Mouse (Mus musculus) midbrain, embryonic 16.5 days (tissue): ENCODE measurements at regions not wholly inside any gene's neighbourhood (a gene's known extent, or its start where the extent isn't known, plus 50 kb on each side); places are given as distances from the start of the nearest gene placed in this dataset.

Source experiments
- ATAC-seq: fragments of 200-750 bp; cut with Nextera tagmentation; 2 replicates; pipeline ENCODE4 v1.8.0; 2017; ENCODE audit warnings: moderate TSS enrichment
- H3K27ac ChIP-seq: fragments of 300-500 bp; sonication (generic); 2 replicates; pipeline ENCODE4 v1.5.1; 2014; ENCODE audit warnings: mild to moderate bottlenecking, low read length, mixed read lengths
- H3K27me3 ChIP-seq: fragments of 300-500 bp; sonication (generic); 2 replicates; pipeline ENCODE4 v1.6.1; 2014; ENCODE audit warnings: low read depth, low read length, mixed read lengths; ENCODE audit not compliant: control insufficient read depth, insufficient read depth
- H3K36me3 ChIP-seq: fragments of 300-500 bp; sonication (generic); 2 replicates; pipeline ENCODE4 v1.6.1; 2014; ENCODE audit warnings: mild to moderate bottlenecking, low read length, moderate library complexity, mixed read lengths; ENCODE audit not compliant: control insufficient read depth, insufficient read depth
- H3K4me1 ChIP-seq: fragments of 300-500 bp; sonication (generic); 2 replicates; pipeline ENCODE4 v1.6.1; 2014; ENCODE audit warnings: mild to moderate bottlenecking, low read length, mixed read lengths; ENCODE audit not compliant: control insufficient read depth, insufficient read depth
- H3K4me2 ChIP-seq: fragments of 300-500 bp; sonication (generic); 2 replicates; pipeline ENCODE4 v1.6.1; 2014; ENCODE audit warnings: mild to moderate bottlenecking, low read length, mixed read lengths
- H3K4me3 ChIP-seq: fragments of 300-500 bp; sonication (generic); 2 replicates; pipeline ENCODE4 v1.5.1; 2014; ENCODE audit warnings: low read depth, mild to moderate bottlenecking, low read length, moderate library complexity, mixed read lengths
- H3K9ac ChIP-seq: fragments of 300-500 bp; sonication (generic); 2 replicates; pipeline ENCODE4 v1.6.1; 2014; ENCODE audit warnings: low read depth, low read length, mixed read lengths
- H3K9me3 ChIP-seq: fragments of 300-500 bp; sonication (generic); replicated peaks from 2 replicates; pipeline ENCODE4 v1.6.1; 2014; ENCODE audit warnings: mild to moderate bottlenecking, low read length, mixed read lengths; ENCODE audit not compliant: control insufficient read depth, poor library complexity, severe bottlenecking
- WGBS: fragments of 180-500 bp; shearing (Covaris S2); extraction: QIAGEN DNeasy Blood & Tissue Kit; methylation state at CpG from one replicate; pipeline ENCODE4 v1.1.7; 2014; 5-methylcytosine and 5-hydroxymethylcytosine counted together

DNA sequence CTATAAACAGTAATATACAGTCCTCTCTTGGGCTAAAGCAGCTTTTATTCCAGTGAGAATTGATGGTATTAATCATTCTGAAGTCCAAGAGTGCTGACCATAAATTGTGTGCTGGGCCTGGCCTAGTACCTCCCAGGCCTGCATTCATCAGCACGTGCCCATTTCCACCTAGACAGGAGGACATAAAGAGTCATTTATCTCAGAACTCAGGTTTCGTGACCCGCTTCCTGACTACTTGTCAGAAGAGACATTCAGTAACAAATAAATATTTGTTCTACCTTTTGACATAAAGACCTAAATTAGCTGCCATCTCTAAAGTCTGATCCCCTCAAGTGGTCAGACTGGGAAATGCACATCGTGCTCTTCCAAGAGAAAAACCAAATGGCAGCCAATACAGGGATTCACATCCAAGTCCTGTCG is 1522.6 kb downstream of the 4930444P10Rik start:
- Histone ChIP-seq H3K27me3 (no peaks in the 10 kb centered on the region), H3K9me3 (no peaks in the 10 kb centered on the region), H3K4me3 (no peak overlapping the region), H3K4me1 (no peaks in the 10 kb centered on the region), H3K4me2 (no peak overlapping the region), H3K27ac (no peak overlapping the region), H3K9ac (no peak overlapping the region), H3K36me3 (no peaks in the 10 kb centered on the region)
- no peak for ATAC-seq
- WGBS, result 51% methylated on average over 5 of the region's 5 CpGs

- Histone ChIP-seq H3K9ac (no peak overlapping the region), H3K4me2 (no peak overlapping the region), H3K27ac (no peak overlapping the region), H3K4me1 (no peaks in the 10 kb centered on the region), H3K4me3 (no peak overlapping the region), H3K9me3 (no peaks in the 10 kb centered on the region), H3K27me3 (no peaks in the 10 kb centered on the region), H3K36me3 (no peaks in the 10 kb centered on the region)
- 69% methylated on average over 3 of the region's 3 CpGs for WGBS
- ATAC-seq, result no peak
Measured at GRCm38 (mm10) chr1:14570113-14570512, 1523.0 kb downstream of the 4930444P10Rik start.

- no peak for ATAC-seq
- Histone ChIP-seq H3K27ac (no peak overlapping the region), H3K4me2 (no peak overlapping the region), H3K9ac (no peak overlapping the region), H3K27me3 (no peaks in the 10 kb centered on the region), H3K9me3 (no peaks in the 10 kb centered on the region), H3K4me1 (no peaks in the 10 kb centered on the region), H3K36me3 (no peaks in the 10 kb centered on the region), H3K4me3 (no peak overlapping the region)
- 61% methylated on average over 4 of the region's 4 CpGs for WGBS
Measured at GRCm38 (mm10) chr1:14567006-14567405, 1526.1 kb downstream of the 4930444P10Rik start.

DNA sequence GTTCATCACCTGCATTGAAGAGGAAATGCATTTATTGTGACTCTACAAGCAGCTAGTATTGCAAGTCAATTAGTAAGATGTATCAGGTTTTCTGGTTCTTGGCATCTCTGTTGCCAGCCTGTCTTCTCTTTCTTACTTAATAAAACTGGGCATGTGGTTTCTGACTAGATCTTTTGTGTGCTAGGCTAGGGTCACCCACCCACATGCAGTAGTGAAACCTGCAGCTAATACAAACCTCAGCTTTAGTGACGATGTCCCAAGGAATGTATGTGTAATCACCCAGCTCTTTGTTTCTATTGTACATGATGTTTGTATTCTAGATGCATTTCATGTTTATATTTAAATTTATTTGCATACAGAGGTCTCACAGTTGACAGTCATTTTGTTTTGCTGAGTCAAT is 1526.7 kb downstream of the 4930444P10Rik start:
- Histone ChIP-seq H3K9ac (no peak overlapping the region), H3K36me3 (no peaks in the 10 kb centered on the region), H3K4me2 (no peak overlapping the region), H3K27me3 (no peaks in the 10 kb centered on the region), H3K27ac (no peak overlapping the region), H3K4me3 (no peak overlapping the region), H3K4me1 (no peaks in the 10 kb centered on the region), H3K9me3 (no peaks in the 10 kb centered on the region)
- ATAC-seq, result no peak
- WGBS, result 68% methylated on average over 1 of the region's 1 CpGs
